Mouse (Mus musculus) adrenal gland, adult 2 months (tissue): ENCODE measurements around the gene Fmo2. TPM values are rescaled to one million over a fixed set of nuclear protein-coding genes. Genes with fewer than 3 reads are reported as not detected.
A peak's percentile ranks its signal among the peaks of the same experiment; 100 is the strongest.

Experiments
- DNase-seq: peaks from one replicate; pipeline ENCODE4 v3.0.0; 2021
- long read RNA-seq: library from polyadenylated mRNA; stranded (forward); transcript quantifications from one replicate; pipeline ENCODE4 v2.0.0, GENCODE M21; 2021
- polyA plus RNA-seq: library from polyadenylated mRNA; depleted of rRNA; stranded (reverse); fragments of >200 nt; gene quantifications from 2 replicates; pipeline ENCODE4 v1.2.3, GENCODE M21; 2012; rRNA removed
- total RNA-seq, 2 experiments: library from RNA; stranded (reverse); gene quantifications; 2 replicates each; pipeline ENCODE4 v1.2.3; 2021

Gene Fmo2
- 10 to 100 TPM; 45.6 to 72.3 TPM for total RNA-seq
- 2.4 and 10.4 TPM in 2 replicates for polyA plus RNA-seq
- long read RNA-seq, full-length matches to known transcripts: 19 of 21 reads
- long read RNA-seq, partial matches to known transcripts: 0 of 21 reads
- long read RNA-seq, other reads (novel, unspliced or antisense): 2 of 21 reads

DNA sequence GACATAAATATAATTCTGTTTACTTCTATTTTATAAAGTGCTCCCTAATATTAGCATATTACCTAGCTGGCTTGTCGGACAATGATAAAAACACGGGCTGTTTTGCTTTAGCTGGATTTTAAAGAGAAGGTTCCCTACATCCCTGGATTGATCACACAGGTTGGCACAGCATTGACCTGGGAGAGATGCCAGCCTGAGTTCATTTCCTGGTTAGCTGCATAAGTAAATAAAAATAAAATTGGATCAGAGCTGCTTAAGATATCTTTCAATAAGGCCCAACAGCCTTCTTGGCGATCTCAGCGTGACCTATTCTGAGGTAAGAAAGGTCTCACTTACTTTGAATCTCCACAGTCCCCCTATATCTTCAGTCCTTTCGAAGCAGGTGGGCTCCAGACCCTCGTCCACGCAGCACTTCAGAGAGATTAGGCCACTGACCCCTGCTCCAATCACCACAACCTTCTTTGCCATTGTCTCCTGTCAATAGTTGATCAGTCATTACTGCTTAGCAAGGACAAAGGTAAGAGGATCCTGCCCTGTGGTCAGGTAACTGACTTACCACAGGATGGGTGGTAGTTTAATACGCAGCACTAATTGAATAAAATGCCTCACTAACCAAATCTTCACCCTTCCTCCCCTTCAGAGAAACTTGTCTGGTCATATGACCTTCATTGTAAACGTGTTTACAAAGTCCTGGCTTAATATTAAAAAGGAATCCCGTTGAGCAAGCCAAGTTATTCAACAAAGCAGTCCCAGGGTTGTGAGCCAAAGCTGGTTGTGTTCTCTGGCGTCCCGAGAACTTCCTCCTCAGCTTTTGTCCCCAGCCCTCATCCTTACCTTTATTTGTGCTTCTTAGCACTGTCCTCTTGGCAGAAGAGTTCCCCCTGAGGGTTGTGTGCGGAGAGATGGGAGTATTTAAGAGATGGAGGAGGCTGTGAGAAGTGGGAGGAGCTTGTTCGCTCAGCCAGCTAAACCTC, at the start of gene Fmo2:
TSS of gene Fmo2 (minus strand) at position 889 of the 974 bp plus-strand sequence.
- DNase-seq: peak; percentile 25

DNA sequence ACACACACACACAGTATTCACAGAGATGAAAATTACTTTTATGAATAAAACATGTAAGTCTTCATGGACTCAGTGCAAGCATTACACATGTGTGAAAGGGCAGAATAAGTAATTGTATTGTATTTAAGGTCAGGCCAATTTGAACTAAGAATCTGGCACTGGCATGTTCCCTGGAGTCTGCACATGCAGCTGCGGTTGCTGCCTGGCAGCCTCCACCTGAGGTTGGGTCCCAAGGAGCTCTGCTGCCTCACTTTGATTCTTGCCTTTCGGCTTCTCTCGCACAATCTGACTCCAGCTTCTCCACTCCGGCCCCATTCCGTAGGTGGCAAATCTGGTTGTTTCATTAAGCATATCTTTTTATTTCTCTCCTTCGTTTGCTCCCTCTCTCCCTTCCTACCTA, 49.4 kb upstream of the Fmo2 start:
- no peak for DNase-seq

DNA sequence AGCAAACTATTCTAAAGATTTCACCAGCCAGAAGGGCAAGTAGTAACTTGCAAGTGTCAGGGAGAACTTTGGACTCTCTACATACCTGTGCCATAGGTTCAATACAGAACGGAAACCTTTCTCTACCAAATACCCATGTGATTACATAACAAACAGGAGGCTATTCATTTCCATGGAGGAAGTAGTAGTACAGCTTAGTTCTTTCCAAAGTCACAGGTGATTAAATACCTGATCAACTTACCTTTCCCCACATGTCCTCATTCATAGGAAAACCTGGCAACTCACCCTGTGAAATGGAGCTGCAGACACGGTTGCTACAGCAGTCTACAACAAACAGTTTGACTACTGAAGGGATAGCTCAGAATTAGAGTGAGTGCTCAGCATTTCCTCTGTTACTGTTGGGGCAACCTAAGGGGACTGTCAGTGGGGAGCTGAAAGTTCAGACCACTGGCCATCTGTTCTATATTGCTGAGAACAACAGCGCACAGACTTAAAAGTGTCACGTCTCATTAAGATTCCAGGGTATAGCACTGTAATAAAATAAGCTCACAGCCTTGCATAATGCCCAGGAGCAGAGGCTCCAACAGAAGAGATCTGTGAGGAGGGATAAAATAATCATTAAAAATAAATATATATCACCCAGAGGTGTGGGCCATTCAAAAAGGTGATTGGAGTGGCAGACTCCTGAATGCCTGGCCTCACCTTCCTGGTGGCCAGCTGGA, 48.5 kb upstream of the Fmo2 start:
- DNase-seq: no peak

DNA sequence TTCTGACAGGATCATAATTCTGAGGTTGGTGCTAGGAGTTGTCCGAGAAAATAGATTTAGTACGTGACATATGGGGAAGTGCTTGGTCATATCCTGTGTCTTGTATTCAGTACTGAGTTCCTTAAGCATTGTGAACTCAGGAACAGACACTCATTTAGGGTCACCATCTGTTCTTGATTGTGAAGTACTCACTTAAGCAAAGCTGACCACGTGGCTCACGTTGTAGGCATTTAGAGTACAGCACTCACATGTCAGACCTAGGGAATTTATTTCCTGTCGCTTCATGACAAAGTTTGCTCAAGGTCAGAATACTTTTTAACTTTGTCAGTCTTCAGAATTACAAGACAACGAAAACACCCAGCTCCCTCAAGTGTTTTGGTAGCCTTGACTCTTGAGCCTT, 45.2 kb upstream of the Fmo2 start:
- DNase-seq: no peak

DNA sequence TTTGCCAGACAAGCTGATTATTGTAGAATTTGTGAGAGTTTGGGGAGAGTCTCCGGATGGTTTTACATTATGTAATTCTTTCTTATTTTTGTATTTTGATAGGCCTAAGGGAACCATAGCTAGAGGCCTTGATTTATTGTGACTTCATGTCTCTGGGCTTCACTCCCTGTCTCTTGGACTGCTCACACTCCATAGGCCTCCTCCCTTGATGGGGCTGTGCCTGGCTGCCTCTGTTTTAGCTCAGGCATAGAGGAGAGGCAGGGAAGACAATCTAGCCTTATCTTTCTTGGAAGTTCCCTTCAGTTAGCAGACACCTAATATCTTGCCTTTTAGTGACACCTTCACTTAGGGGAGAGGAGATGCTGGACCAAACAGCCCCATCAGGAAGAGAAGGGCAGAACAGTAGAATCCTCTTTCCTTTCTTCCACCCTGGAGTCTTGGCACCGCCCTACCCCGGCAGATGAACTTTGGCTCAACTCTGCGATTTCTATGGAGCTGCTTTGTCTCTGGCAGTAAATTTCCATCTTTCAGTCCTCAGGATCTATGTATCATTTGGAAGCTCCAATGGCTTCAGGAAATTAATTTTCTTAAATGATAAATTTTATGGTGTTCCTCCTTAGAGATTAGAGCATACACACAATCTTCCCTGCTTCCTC, 40.3 kb upstream of the Fmo2 start:
- DNase-seq: peak; percentile 40

DNA sequence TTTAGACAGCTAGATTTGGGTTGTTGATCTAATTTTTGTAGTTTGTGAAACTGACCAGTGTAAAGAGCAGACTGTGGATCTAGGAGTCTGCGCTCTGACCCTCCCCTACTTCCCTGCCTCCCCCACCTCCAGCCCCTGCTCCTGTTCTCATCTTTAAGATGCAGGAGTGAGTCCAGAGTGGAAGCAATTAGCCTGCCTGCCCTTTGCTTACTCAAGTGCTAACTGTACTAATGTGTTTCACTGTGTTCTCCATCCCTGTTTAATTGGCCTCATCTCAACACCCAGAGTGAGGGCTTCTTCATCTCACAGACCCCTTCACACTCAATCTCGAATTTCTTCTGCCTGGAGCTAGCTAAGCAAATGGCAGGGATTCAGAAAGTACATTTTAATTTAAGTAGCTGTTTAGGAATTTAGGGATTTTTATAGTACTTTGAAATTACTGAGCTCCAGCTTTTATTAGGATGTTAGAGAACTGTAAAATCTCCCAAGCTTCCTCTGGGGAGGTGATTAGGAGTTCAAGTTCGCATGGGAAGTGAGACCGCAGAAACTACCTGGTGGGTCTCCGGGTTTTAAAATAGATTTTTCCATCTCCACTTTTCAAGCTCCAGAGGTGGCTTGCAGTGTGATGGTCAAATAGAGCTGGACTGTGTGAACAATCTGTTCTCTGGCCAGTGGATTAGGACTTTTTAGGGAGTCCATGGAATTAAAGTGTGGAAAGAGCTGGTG, 39.6 kb upstream of the Fmo2 start:
- DNase-seq: no peak

DNA sequence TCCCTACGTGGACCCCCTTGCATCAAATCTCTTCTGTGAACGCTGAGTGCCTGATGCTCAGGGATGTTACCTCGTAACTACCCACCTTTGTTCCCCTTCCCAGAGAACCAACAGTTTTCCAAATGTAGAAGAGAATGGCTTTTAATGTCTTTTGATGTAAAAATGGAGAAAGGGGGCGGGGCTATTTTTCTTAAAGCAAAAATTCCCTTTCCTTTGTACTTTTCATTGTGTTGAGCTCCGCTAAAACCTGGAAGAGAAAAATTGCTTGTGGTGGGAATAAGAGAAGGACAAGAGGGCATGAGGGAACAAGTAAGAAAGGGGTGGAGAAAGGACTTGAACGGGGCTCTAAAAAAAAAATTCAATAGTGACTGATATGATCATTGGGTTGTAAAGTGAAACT, 38.9 kb upstream of the Fmo2 start, which contains the start of gene Fmo6:
TSS of gene Fmo6 (minus strand) at position 101 of the 400 bp plus-strand sequence.
- no peak for DNase-seq

DNA sequence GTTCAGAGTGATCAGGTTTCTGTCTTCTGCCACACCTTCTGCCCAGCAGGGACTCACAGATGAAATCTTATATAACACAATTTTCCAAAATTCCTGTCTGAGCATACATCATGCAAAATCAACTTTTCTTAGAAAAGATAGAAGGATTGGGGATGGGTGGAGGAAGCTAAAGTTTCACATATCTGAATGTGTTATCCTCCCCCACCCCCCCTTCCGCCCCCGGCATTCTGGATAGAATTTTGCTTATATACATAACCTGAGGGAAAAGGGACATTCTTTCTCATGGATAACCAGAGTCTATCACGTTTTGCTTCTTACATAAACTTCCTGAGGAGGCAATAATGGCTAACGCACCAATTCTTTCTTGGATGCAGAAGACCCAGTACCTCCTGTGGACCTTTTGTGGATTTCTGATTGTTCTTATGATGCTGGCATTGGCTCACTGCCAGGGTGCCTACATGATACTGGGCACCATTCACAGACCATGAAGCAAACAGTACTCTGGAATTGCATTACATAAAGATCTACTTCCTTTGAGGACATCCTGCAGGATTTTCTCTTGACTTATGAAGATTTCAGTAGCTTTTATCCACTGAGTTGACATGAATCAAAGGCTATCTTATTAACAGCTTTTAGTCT, 36.0 kb upstream of the Fmo2 start:
- DNase-seq: no peak

DNA sequence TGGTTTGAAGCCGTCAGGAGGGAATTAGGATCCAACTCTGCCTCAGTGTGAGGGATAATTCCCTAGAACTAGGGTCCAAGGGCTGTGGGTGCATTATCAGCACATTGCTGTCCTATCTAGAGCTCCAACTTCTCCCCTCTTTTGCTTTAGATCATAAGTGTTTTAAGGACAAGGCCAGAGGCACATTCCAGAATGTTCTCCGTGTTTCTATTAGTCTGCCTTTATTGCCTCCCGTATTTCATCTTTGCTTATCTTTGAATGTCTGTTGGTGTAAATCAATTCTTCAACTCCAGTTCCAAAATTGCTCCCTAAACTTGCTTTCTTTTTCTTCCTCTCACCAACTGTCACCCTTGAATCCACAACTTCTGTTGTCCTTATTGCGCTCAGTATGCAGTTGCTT, 33.9 kb upstream of the Fmo2 start:
- no peak for DNase-seq

DNA sequence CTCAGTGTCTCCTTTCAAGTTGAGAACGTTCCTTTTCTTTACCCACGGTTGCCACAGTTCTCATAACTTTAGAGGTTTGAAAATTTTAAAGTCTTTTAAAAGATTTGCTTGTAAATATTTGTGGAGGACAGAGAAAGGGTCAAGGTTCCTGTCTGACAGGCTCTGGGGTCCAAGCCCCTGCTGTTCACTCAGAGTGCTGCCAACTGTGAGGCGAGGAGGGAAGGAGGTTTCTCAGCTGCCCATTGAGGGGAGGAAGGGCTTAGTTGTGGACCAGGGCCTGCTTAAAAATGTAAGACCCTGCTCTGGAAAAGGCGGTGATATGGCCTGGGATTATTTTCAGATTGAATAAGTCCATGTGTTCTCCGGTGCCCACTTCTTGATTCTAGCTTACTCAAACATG, 33.4 kb upstream of the Fmo2 start:
- no peak for DNase-seq

DNA sequence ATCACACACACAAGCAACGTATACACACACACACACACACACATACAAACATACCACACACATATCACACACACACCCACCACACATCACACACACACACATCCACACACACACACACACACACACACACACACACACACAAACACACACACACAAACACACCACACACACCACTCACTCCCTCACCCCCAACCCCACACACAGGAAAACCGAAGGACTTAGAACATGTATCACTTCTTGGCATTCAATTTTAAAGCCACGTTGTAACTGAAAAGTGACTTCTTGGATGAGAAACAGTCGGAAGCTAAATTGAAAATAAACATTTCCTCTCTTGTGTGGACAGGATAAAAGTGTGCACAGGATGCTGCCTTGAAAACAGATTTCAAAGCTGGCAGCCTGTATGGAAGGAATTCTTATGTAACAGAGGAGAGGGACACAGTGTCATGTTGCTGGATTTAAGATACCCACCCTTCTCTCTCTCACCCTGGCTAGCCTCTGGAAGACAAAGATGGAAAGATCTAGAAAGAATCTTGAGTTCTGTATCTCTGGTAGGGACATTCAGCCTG, 32.9 kb upstream of the Fmo2 start:
- DNase-seq: no peak

DNA sequence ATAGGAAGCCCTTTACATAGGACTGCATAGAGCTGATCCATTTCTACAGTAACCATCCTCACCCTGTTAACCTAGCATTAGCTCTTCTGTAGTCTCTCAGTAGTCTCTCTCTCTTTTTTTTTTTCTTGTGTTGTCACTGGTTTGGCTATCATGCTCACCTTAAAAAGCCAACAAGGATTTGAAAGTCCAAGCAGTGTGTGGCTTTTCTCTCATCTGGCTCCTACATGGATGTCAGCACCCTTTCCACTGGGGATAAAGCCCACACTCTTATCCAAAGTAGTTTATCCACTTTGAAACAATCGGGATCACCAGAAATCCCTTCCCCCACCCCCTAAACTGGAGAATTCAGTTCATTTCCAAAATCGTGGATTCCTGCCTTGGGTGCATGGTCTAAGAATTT, 32.1 kb upstream of the Fmo2 start:
- no peak for DNase-seq

DNA sequence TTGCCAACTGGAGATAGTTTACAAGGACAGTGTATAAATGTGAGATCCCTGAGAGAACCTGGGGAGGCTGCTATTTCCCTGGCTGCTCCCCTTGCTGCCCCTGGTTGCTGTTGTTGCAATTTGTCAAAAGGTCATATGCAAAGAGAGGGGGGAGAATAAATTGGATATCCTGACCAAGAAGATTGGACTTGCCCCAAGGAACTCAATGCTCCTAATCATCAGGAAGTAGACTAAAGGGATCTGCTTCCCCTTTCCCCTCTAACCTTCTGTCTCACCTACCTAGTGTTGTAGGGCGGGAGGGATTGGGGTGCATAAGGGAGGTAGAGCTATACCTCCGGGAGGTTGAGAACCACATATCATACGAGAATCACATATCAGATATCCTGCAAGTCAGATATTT, 30.6 kb upstream of the Fmo2 start:
- DNase-seq: no peak

DNA sequence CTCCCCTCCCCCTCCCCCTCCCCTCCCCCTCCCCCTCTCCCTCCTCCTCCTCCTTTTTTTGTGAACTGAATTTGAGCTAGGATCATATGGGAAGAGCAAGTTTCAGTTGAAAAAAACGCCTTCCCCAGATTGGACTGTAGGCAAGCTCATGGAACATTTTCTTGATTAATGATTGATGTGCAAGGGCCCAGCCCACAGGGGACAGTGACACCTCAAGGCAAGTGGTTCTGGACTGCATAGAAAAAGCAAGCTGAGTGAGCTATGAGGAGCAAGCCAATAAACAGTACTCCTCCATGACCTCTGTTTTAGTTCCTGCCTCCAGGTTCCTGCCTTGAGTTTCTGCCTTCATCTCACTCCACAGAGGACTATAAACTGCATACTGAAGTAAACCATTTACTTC, 26.6 kb upstream of the Fmo2 start:
- no peak for DNase-seq

DNA sequence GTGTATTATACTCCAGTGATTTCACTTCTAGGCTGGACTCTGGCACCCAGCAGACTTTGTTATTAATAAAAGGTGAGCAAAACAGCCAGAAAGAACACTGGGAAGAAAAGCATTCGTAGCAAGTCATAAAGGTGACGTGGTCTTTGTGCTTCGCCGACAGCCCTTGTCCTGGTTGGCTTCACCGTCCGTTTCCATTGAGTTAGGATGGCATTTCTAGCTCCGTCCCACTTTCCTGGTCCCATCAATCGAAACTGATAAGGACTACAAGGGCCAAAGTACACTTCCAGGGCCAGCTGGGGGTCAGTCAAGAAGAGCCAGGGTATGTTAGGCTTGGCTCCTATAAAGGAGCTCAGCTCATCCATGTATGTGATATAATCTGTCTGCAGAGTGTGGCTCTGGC, 18.1 kb upstream of the Fmo2 start:
- no peak for DNase-seq

DNA sequence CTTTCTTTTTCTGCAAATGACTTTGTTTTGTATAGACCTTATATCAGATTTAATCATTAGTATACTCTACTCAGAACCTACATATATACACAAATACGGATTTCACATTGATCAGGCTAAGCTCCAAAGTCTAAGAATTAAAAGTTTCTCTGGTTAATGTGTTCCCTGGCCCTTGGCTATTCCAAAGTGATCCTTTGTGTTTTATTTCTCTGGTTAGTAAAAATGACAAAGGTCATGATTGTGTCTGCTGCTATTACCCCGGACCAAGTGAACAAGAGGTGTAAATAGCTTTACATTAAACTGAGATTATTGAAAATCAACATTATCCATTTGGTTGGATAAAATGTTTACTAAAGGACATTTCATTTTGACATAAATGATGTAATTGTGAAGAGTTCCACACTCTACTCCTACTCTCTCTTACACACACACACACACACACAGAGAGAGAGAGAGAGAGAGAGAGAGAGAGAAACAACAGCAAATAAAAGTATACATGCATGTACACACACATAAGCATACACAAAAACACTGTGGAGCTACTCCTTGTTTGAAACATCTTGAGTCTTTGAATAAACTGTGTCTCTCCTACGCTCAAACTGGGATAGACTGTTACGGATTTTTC, 16.5 kb upstream of the Fmo2 start:
- DNase-seq: no peak

DNA sequence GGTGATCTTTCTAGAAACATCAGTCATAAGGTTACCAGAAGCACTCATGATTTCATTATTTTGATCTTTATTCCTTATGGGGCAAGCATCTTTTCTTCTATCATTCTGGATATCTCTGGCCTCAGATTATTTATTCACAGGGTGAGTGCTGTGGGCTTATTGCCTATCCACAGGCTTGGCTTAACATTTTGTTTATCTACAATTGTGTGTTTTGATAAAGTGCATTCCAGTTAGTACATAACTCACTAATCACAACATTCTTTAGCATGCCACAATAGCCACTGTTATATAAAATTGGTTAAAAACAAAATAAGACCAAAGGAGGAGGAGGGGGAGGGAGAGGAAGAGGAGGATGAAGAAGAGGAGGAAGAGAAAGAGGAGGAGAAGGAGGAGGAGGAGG, 13.6 kb upstream of the Fmo2 start:
- DNase-seq: no peak

DNA sequence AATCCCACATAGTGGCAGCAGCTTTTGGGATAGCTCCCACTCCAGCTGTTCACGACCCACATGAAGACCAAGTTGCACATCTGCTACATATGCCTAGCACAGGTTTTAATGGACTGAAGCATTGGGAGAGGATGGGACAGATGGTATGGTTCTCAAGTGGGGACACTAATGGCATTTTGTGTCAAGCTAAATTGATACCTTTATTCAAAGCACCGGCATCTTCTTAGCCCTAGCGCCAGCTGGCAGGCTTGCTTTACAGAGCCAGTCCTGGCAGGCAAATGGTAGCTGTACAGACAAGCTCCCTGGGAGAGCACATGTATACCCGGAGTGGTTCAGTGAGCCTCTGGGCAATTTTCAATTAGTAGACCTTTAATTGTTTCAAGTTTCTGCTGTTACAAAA, 3.4 kb upstream of the Fmo2 start:
- no peak for DNase-seq

DNA sequence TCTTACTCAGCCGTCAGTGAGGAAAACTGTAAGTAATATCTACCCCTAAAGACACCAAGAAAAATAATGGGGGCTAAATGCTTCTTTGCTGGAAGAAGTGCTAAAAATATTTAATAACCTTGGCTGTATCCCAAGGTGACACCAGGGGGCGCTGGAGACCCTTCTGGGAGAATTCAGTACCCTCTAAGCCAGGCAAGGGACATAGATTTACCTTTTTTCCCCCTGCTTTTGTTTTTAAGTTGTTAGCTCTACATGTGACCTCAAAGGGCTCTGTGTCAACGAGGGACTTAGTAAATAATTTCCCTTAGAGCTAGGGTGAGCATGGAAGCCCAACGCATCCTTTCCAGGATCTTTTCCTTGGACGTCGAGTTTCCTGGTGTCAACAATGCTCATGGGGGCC, 2.6 kb downstream of the Fmo2 start:
- peak; percentile 52 for DNase-seq

DNA sequence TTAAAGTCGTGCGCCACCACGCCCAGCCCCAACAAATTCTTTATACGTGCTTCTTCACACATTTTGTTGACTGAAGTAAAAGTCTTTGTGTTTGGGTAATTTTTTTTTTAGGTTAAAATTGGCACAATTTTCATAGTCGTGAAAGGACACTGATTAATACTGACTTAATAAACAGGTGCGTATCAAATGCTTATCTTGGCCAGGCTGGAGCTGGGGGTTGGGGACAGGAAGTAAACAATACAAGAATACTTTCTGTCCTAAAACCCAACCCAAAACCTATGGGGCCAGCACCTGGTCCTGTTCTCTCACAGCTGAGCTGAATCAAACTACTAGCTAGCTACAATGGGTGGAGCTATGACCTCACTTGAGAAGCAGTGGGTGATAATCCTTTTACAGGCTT, 5.5 kb downstream of the Fmo2 start:
- no peak for DNase-seq
